Mouse (Mus musculus): ENCODE data around the gene Setd7. TPM values are rescaled to one million over a fixed set of nuclear protein-coding genes. Genes with fewer than 3 reads are reported as not detected.

The Setd7 gene
- polyA plus RNA-seq, 1 experiment from 2014 or later: 6.6 TPM

DNA sequence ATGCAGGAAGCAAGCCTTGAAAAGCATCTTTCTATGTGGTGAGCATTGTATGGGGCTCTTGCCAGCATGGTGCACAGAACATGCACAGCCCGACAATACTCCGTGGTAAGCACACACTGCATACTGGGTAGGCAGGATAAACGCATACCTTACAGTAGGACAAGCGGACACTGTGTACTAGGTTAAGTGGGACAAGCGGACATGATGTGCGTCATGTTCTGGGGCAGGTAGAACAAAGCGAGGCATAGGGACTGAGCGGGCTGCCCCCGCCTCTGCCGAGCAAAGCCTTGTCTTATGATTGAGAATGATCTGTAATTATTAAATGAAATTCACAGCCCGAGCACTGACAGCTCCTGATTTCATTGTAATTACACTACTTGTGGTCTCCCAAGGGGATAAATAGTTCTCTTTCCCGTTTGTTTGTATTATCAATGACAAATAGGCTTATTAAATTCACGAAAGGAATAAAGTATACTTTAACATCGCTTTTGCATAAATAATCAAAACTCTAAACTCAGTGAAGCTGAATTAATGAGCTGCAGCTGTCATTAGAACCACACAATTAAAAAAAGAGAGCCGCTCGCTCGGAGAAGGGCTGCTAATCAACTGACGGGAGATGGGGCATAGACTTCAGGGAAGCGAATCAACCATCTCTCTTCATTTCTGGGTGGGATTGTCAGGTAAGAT lies 16.1 kb downstream of the Setd7 start:
- Histone ChIP-seq H3K9ac (ENCODE audit: low read length) (no peak overlapping the region), H3K27me3 (ENCODE audit: control insufficient read depth, insufficient read depth, low read length) (no peaks in the 10 kb centered on the region), H3K4me3 (ENCODE audit: control insufficient read depth in 1 of 2, insufficient read depth in 1 of 2, low read depth in 1 of 2, low read length in 2 of 2) (no peak overlapping the region), H3K4me2 (ENCODE audit: low read length) (no peak overlapping the region), H3K9me3 (ENCODE audit: control insufficient read depth, low read length) (no peaks in the 10 kb centered on the region), H3K36me3 (ENCODE audit: control insufficient read depth, insufficient read depth, low read length) (peaks cover 69% of the 10 kb centered on the region), H3K27ac (replicated peaks in 1 of 2; ENCODE audit: control insufficient read depth in 1 of 2, insufficient read depth in 1 of 2, low read depth in 2 of 2, low read length in 2 of 2) (no peak overlapping the region), H3K4me1 (ENCODE audit: control insufficient read depth in 2 of 2, insufficient read depth in 2 of 2, low read length in 2 of 2) (0 out of 4 replicates have a peak, but pooled peaks cover 0 to 2% of the 10 kb centered on the region in 2 experiments)
- no peak for ATAC-seq (ENCODE audit: insufficient number of reproducible peaks, insufficient read depth, low FRiP score, low read depth)
- WGBS: 92% methylated on average over 19 of the region's 19 CpGs

DNA sequence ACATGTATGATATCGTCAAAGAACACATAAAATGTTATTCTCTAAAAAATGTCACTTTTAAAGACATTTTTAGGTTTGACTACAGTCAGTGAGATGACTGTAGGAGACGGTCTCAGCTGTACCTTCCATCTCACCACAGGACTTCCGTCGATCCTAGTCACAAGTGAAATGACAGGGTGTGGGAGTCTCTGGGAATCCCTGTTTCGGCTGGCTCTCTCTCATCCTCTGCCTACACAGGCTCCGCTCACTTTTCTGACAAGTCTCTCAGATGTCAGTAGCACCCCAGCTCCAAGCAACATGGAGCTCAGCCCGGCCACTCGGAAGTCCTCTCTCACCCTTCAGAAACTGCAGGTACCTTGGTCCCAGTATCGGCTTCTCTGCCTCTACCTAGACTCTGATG lies 20.0 kb downstream of the Setd7 start:
- Histone ChIP-seq H3K9me3 (ENCODE audit: control insufficient read depth, low read length) (no peaks in the 10 kb centered on the region), H3K27ac (replicated peaks in 1 of 2; ENCODE audit: control insufficient read depth in 1 of 2, insufficient read depth in 1 of 2, low read depth in 2 of 2, low read length in 2 of 2) (no peak overlapping the region), H3K9ac (ENCODE audit: low read length) (no peak overlapping the region), H3K4me2 (ENCODE audit: low read length) (no peak overlapping the region), H3K36me3 (ENCODE audit: control insufficient read depth, insufficient read depth, low read length) (peaks cover 78% of the 10 kb centered on the region), H3K27me3 (ENCODE audit: control insufficient read depth, insufficient read depth, low read length) (no peaks in the 10 kb centered on the region), H3K4me1 (ENCODE audit: control insufficient read depth in 2 of 2, insufficient read depth in 2 of 2, low read length in 2 of 2) (no peaks in the 10 kb centered on the region), H3K4me3 (ENCODE audit: control insufficient read depth in 1 of 2, insufficient read depth in 1 of 2, low read depth in 1 of 2, low read length in 2 of 2) (no peak overlapping the region)
- WGBS: 91% methylated on average over 9 of the region's 9 CpGs
- no peak for ATAC-seq (ENCODE audit: insufficient number of reproducible peaks, insufficient read depth, low FRiP score, low read depth)

DNA sequence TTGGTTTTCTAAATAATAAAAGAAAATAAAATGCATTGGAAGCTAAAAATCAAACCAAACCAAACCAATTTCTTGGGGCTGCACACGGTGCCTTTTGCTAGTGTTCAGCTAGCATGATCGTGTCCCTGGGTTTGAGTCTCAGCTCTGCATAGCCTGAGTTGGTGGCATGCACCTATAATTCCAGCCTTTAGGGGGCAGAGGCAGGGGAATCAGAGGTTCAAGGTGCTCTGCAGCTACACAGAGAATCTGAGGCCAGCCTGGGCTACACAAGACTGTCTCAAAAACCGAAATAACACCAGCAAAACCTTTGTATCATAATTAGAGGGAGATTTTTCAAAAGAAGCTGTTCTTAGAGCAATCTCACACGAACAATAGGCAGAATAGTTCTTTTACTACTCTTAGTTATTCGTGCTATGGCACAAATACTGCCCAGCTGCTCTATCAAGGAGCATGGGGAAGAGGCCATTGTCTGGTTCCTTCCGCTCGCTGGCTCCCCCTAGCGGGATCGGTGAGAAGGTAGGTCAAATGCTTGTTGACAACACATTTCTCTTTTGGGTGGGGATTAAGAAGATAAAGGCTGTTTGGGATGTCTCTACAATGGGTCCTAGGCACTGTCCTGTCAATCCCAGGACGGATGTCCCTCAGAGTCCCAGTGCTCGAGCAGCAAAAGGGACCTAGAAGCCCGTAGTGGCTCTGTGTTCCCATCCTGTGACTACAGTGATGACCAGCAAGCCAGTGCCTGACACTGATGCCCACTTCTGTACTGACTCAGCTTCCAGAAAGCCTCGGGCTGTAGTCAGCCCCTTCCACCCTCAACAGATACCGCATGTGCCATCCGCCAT lies 20.9 kb downstream of the Setd7 start:
- Histone ChIP-seq H3K36me3 (ENCODE audit: control insufficient read depth, insufficient read depth, low read length) (peaks cover 84% of the 10 kb centered on the region), H3K4me1 (ENCODE audit: control insufficient read depth in 2 of 2, insufficient read depth in 2 of 2, low read length in 2 of 2) (no peaks in the 10 kb centered on the region), H3K27ac (replicated peaks in 1 of 2; ENCODE audit: control insufficient read depth in 1 of 2, insufficient read depth in 1 of 2, low read depth in 2 of 2, low read length in 2 of 2) (no peak overlapping the region), H3K4me3 (ENCODE audit: control insufficient read depth in 1 of 2, insufficient read depth in 1 of 2, low read depth in 1 of 2, low read length in 2 of 2) (no peak overlapping the region), H3K9ac (ENCODE audit: low read length) (no peak overlapping the region), H3K27me3 (ENCODE audit: control insufficient read depth, insufficient read depth, low read length) (no peaks in the 10 kb centered on the region), H3K4me2 (ENCODE audit: low read length) (no peak overlapping the region), H3K9me3 (ENCODE audit: control insufficient read depth, low read length) (no peaks in the 10 kb centered on the region)
- 58% methylated on average over 15 of the region's 15 CpGs for WGBS
- no peak for ATAC-seq (ENCODE audit: insufficient number of reproducible peaks, insufficient read depth, low FRiP score, low read depth)

GRCm38 (mm10) chr3:51534013-51534412 lies 26.7 kb downstream of the Setd7 start:
- H3K4me3 ChIP-seq (ENCODE audit: control insufficient read depth in 1 of 2, insufficient read depth in 1 of 2, low read depth in 1 of 2, low read length in 2 of 2): no peak overlapping the region
- no peaks in the 10 kb centered on the region for H3K4me1 ChIP-seq (ENCODE audit: control insufficient read depth in 2 of 2, insufficient read depth in 2 of 2, low read length in 2 of 2)
- 71% methylated on average over 9 of the region's 9 CpGs for WGBS
- H3K27ac ChIP-seq (replicated peaks in 1 of 2; ENCODE audit: control insufficient read depth in 1 of 2, insufficient read depth in 1 of 2, low read depth in 2 of 2, low read length in 2 of 2): no peak overlapping the region
- H3K36me3 ChIP-seq (ENCODE audit: control insufficient read depth, insufficient read depth, low read length): peaks cover 97% of the 10 kb centered on the region
- no peaks in the 10 kb centered on the region for H3K9me3 ChIP-seq (ENCODE audit: control insufficient read depth, low read length)
- no peak for ATAC-seq (ENCODE audit: insufficient number of reproducible peaks, insufficient read depth, low FRiP score, low read depth)
- no peaks in the 10 kb centered on the region for H3K27me3 ChIP-seq (ENCODE audit: control insufficient read depth, insufficient read depth, low read length)
- no peak overlapping the region for H3K9ac ChIP-seq (ENCODE audit: low read length)
- H3K4me2 ChIP-seq (ENCODE audit: low read length): no peak overlapping the region

GRCm38 (mm10) chr3:51533573-51533972 lies 27.1 kb downstream of the Setd7 start:
- WGBS: 87% methylated on average over 5 of the region's 5 CpGs
- no peaks in the 10 kb centered on the region for H3K4me1 ChIP-seq (ENCODE audit: control insufficient read depth in 2 of 2, insufficient read depth in 2 of 2, low read length in 2 of 2)
- no peak overlapping the region for H3K9ac ChIP-seq (ENCODE audit: low read length)
- no peak overlapping the region for H3K4me3 ChIP-seq (ENCODE audit: control insufficient read depth in 1 of 2, insufficient read depth in 1 of 2, low read depth in 1 of 2, low read length in 2 of 2)
- no peaks in the 10 kb centered on the region for H3K27me3 ChIP-seq (ENCODE audit: control insufficient read depth, insufficient read depth, low read length)
- ATAC-seq (ENCODE audit: insufficient number of reproducible peaks, insufficient read depth, low FRiP score, low read depth): no peak
- H3K27ac ChIP-seq (replicated peaks in 1 of 2; ENCODE audit: control insufficient read depth in 1 of 2, insufficient read depth in 1 of 2, low read depth in 2 of 2, low read length in 2 of 2): no peak overlapping the region
- no peaks in the 10 kb centered on the region for H3K9me3 ChIP-seq (ENCODE audit: control insufficient read depth, low read length)
- H3K36me3 ChIP-seq (ENCODE audit: control insufficient read depth, insufficient read depth, low read length): peaks cover 97% of the 10 kb centered on the region
- H3K4me2 ChIP-seq (ENCODE audit: low read length): no peak overlapping the region

DNA sequence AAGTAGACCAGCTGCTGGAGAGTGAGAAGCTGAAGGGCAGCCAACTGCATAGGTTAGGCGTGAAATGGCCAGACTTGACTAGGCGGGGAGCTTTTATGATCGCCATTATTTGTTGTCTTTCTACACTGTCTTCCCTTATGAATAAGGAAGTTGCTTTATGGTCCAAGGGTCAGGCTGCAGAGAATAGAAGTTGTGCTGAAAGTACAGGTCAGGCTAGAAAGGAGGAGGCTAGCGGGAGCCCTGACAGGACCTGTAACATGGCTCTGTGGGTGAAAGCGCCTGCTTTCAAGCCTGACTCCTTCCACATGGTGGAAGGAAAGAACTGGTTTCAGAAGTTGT lies 28.4 kb downstream of the Setd7 start:
- Histone ChIP-seq H3K9me3 (ENCODE audit: control insufficient read depth, low read length) (no peaks in the 10 kb centered on the region), H3K4me3 (ENCODE audit: control insufficient read depth in 1 of 2, insufficient read depth in 1 of 2, low read depth in 1 of 2, low read length in 2 of 2) (no peak overlapping the region), H3K27me3 (ENCODE audit: control insufficient read depth, insufficient read depth, low read length) (no peaks in the 10 kb centered on the region), H3K4me2 (ENCODE audit: low read length) (no peak overlapping the region), H3K27ac (replicated peaks in 1 of 2; ENCODE audit: control insufficient read depth in 1 of 2, insufficient read depth in 1 of 2, low read depth in 2 of 2, low read length in 2 of 2) (no peak overlapping the region), H3K9ac (ENCODE audit: low read length) (no peak overlapping the region), H3K4me1 (ENCODE audit: control insufficient read depth in 2 of 2, insufficient read depth in 2 of 2, low read length in 2 of 2) (no peaks in the 10 kb centered on the region), H3K36me3 (ENCODE audit: control insufficient read depth, insufficient read depth, low read length) (peaks cover 94% of the 10 kb centered on the region)
- WGBS: 90% methylated on average over 5 of the region's 5 CpGs
- ATAC-seq (ENCODE audit: insufficient number of reproducible peaks, insufficient read depth, low FRiP score, low read depth): no peak

DNA sequence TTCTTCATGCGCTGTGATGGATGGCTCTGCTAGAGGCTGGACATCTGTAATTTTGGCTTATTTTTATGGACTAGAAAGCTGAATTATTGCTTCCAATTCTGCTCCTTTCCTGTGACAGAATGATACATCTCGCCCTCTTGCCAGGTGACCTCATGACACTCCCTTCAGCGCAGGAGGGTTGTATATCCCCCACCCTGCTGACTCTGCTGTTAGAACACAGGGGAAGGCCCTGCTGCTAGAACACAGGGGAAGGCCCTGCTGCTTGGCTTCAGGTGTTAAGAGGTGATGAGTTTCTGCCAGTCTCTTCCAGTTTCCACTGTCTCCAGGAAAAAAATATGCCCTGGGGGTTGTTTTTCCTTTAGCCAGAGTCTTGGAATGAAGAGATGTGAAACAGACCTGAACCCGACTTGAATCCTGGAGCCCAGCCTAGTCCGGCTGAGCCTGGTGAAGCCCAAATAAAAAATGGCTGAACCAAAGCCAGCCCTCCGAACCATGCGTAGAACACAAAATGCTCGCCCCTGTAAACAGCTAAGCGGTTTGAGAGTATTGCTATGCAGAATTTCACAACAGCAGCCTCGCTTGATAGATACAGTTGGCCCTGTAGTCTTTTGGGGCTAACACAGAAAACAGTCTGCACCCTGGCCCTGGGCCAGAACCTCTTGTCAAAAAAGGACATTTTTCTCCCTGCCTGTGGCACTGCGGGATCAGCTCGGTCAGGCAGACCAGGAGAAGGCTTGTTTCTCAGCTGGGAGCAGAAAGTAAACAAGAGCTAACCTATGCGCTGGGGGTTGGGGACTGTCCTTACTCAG lies 29.0 kb downstream of the Setd7 start:
- Histone ChIP-seq H3K4me2 (ENCODE audit: low read length) (no peak overlapping the region), H3K36me3 (ENCODE audit: control insufficient read depth, insufficient read depth, low read length) (peaks cover 95% of the 10 kb centered on the region), H3K27ac (replicated peaks in 1 of 2; ENCODE audit: control insufficient read depth in 1 of 2, insufficient read depth in 1 of 2, low read depth in 2 of 2, low read length in 2 of 2) (no peak overlapping the region), H3K9ac (ENCODE audit: low read length) (no peak overlapping the region), H3K4me3 (ENCODE audit: control insufficient read depth in 1 of 2, insufficient read depth in 1 of 2, low read depth in 1 of 2, low read length in 2 of 2) (no peak overlapping the region), H3K27me3 (ENCODE audit: control insufficient read depth, insufficient read depth, low read length) (no peaks in the 10 kb centered on the region), H3K9me3 (ENCODE audit: control insufficient read depth, low read length) (no peaks in the 10 kb centered on the region), H3K4me1 (ENCODE audit: control insufficient read depth in 2 of 2, insufficient read depth in 2 of 2, low read length in 2 of 2) (no peaks in the 10 kb centered on the region)
- no peak for ATAC-seq (ENCODE audit: insufficient number of reproducible peaks, insufficient read depth, low FRiP score, low read depth)
- 87% methylated on average over 13 of the region's 13 CpGs for WGBS
